Comparison of ENCODE assay signal across 27 mouse cellular contexts in the genomic region with DNA sequence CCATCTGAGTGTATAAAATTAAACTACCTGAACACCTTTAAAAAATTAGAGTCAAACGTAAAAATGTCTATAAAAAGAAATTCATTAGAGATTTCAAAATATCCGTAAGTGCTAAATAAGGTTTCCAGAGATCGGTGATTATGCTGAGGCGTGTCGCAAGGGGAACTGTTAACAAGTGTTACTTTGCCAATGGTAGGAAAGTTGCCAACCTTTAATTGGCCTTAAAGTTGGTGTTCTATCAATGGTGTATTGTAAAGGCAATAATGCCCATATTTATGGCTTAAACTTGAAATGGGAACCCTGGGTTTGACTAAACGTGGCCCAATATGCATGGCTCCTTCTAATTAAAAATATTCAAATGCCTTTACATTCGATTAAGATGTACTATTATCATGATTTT.
"Had no signal": no experiment of that assay in that cellular context is flagged by ENCODE, and none has a peak within 500 bp of the region (broad histone marks: within the 10 kb centered on the region; RNA-seq: fewer than 3 reads in every experiment).

No protein-coding gene starts in this region.

- H3K4me2 ChIP-seq: heart, embryonic 11.5 days; heart, embryonic 13.5 days; heart, embryonic 15.5 days; hindbrain, embryonic 12.5 days; hindbrain, embryonic 14.5 days; intestine, embryonic 15.5 days; limb, embryonic 12.5 days; limb, embryonic 15.5 days; liver, embryonic 11.5 days had no signal

- H3K27ac ChIP-seq: heart, adult 2 months; heart, embryonic 13.5 days; heart, embryonic 15.5 days; hindbrain, embryonic 10.5 days; hindbrain, embryonic 12.5 days; hindbrain, embryonic 14.5 days; intestine, embryonic 15.5 days; layer of hippocampus, adult 2 months; limb, embryonic 15.5 days; liver, embryonic 14.5 days had no signal

- H3K27me3 ChIP-seq: heart, embryonic 13.5 days; heart, embryonic 15.5 days; hindbrain, embryonic 12.5 days; intestine, embryonic 15.5 days; limb, embryonic 15.5 days had no signal

- H3K9me3 ChIP-seq: heart, embryonic 13.5 days; heart, embryonic 15.5 days; hindbrain, embryonic 10.5 days; hindbrain, embryonic 12.5 days; intestine, embryonic 15.5 days; limb, embryonic 12.5 days; limb, embryonic 15.5 days had no signal

- H3K4me1 ChIP-seq: heart, embryonic 13.5 days; heart, embryonic 15.5 days; hindbrain, embryonic 10.5 days; hindbrain, embryonic 12.5 days had no signal

- H3K9ac ChIP-seq: heart, embryonic 13.5 days; heart, embryonic 15.5 days; hindbrain, embryonic 12.5 days; hindbrain, embryonic 14.5 days; intestine, embryonic 15.5 days; limb, embryonic 12.5 days; limb, embryonic 15.5 days; liver, embryonic 14.5 days had no signal

- H3K4me3 ChIP-seq: gastrocnemius, adult 2 months; heart, adult 2 months; heart, embryonic 13.5 days; heart, embryonic 15.5 days; hindbrain, embryonic 10.5 days; hindbrain, embryonic 12.5 days; intestine, embryonic 15.5 days; layer of hippocampus, adult 2 months; limb, embryonic 12.5 days; limb, embryonic 15.5 days had no signal

- ATAC-seq: hindbrain, embryonic 16.5 days; inflammation-experienced regulatory T-cells, adult 6 months; intestine, embryonic 15.5 days; intestine, postnatal 0 days had no signal

- DNase-seq: gastrocnemius, adult 2 months; gastrocnemius, postnatal 10 days; gastrocnemius, postnatal 25 days; heart, adult 2 months; heart, postnatal 4 days; kidney, adult 18-20 months; kidney, adult 8-10 months; kidney, postnatal 10 days; kidney, postnatal 25 days; kidney, postnatal 4 days; layer of hippocampus, postnatal 36 days; left cerebral cortex, postnatal 4 days had no signal

- H3K36me3 ChIP-seq: heart, embryonic 13.5 days; heart, embryonic 15.5 days; hindbrain, embryonic 10.5 days; hindbrain, embryonic 12.5 days; intestine, embryonic 15.5 days; limb, embryonic 12.5 days; limb, embryonic 15.5 days had no signal
